Mouse (Mus musculus) intestine, embryonic 14.5 days (tissue): ENCODE measurements around the gene Impg1. TPM values are rescaled to one million over a fixed set of nuclear protein-coding genes. Genes with fewer than 3 reads are reported as not detected.

ENCODE experiments used
- ATAC-seq: fragments of 200-750 bp; cut with Nextera tagmentation; replicated peaks from 2 replicates; pipeline ENCODE4 v1.8.0; 2017; ENCODE audit warnings: low read depth, moderate number of reproducible peaks, moderate TSS enrichment, moderate library complexity; ENCODE audit not compliant: low FRiP score, low TSS enrichment
- DNase-seq: peaks from one replicate; pipeline ENCODE4 v3.0.0-alpha.2; 2018; ENCODE audit warnings: low spot score
- H3K27ac ChIP-seq: fragments of 300-500 bp; sonication (generic); 2 replicates; pipeline ENCODE4 v1.5.1; 2014; ENCODE audit warnings: low read depth, mild to moderate bottlenecking, control low read depth
- H3K27me3 ChIP-seq: fragments of 300-500 bp; sonication (generic); replicated peaks from 2 replicates; pipeline ENCODE4 v1.6.1; 2014; ENCODE audit warnings: low read length, control low read depth; ENCODE audit not compliant: control insufficient read depth, insufficient read depth
- H3K36me3 ChIP-seq: fragments of 300-500 bp; sonication (generic); 2 replicates; pipeline ENCODE4 v1.6.1; 2014; ENCODE audit warnings: low read length, control low read depth; ENCODE audit not compliant: control insufficient read depth, insufficient read depth
- H3K4me1 ChIP-seq: fragments of 300-500 bp; sonication (generic); replicated peaks from 2 replicates; pipeline ENCODE4 v1.6.1; 2014; ENCODE audit warnings: low read length, control low read depth, mixed read lengths; ENCODE audit not compliant: control insufficient read depth, insufficient read depth
- H3K4me2 ChIP-seq: fragments of 300-500 bp; sonication (generic); 2 replicates; pipeline ENCODE4 v1.6.1; 2014; ENCODE audit warnings: low read length
- H3K4me3 ChIP-seq: fragments of 300-500 bp; sonication (generic); 2 replicates; pipeline ENCODE4 v1.5.1; 2014; ENCODE audit warnings: low read depth, low read length, control low read depth, mixed read lengths
- H3K9ac ChIP-seq: fragments of 300-500 bp; sonication (generic); 2 replicates; pipeline ENCODE4 v1.6.1; 2014; ENCODE audit warnings: mild to moderate bottlenecking, low read length
- H3K9me3 ChIP-seq: fragments of 300-500 bp; sonication (generic); 2 replicates; pipeline ENCODE4 v1.6.1; 2016; ENCODE audit warnings: low read length, control low read depth; ENCODE audit not compliant: control insufficient read depth
- WGBS: fragments of 180-500 bp; shearing (Covaris S2); extraction: QIAGEN DNeasy Blood & Tissue Kit; methylation state at CpG from one replicate; pipeline ENCODE4 v1.1.7; 2014; 5-methylcytosine and 5-hydroxymethylcytosine counted together
- polyA plus RNA-seq: library from polyadenylated mRNA; unstranded; fragments of >200 nt; fragmentation: Nextera tagmentation; extraction: Ambion mirVana; gene quantifications from 2 replicates; pipeline ENCODE4 v1.2.1, GENCODE M21; 2014

Gene Impg1
- polyA plus RNA-seq, 1 experiment from 2014 or later, result 0.09 TPM

- no peak overlapping the region for H3K9ac ChIP-seq
- H3K27me3 ChIP-seq, result no peaks in the 10 kb centered on the region
- no peaks in the 10 kb centered on the region for H3K9me3 ChIP-seq
- peaks cover 47% of the 10 kb centered on the region for H3K36me3 ChIP-seq
- DNase-seq, result no peak
- WGBS, result 89% methylated on average over 13 of the region's 13 CpGs
- no peak overlapping the region for H3K4me3 ChIP-seq
- no peak overlapping the region for H3K27ac ChIP-seq
- ATAC-seq, result no peak
- no peak overlapping the region for H3K4me2 ChIP-seq
- no peaks in the 10 kb centered on the region for H3K4me1 ChIP-seq
Measured at GRCm38 (mm10) chr9:80307629-80308028, 157.7 kb downstream of the Impg1 start.

GRCm38 (mm10) chr9:80306853-80307252 is 158.4 kb downstream of the Impg1 start:
- Histone ChIP-seq H3K4me3 (no peak overlapping the region), H3K4me2 (no peak overlapping the region), H3K9ac (no peak overlapping the region), H3K9me3 (no peaks in the 10 kb centered on the region), H3K27ac (no peak overlapping the region), H3K36me3 (peaks cover 44% of the 10 kb centered on the region), H3K27me3 (no peaks in the 10 kb centered on the region), H3K4me1 (no peaks in the 10 kb centered on the region)
- DNase-seq, result no peak
- no peak for ATAC-seq
- 64% methylated on average over 11 of the region's 11 CpGs for WGBS

- no peak overlapping the region for H3K9ac ChIP-seq
- H3K27me3 ChIP-seq, result no peaks in the 10 kb centered on the region
- no peaks in the 10 kb centered on the region for H3K9me3 ChIP-seq
- peaks cover 44% of the 10 kb centered on the region for H3K36me3 ChIP-seq
- WGBS, result 89% methylated on average over 4 of the region's 4 CpGs
- H3K4me3 ChIP-seq, result no peak overlapping the region
- no peak overlapping the region for H3K4me2 ChIP-seq
- no peak overlapping the region for H3K27ac ChIP-seq
- DNase-seq, result no peak
- ATAC-seq, result no peak
- no peaks in the 10 kb centered on the region for H3K4me1 ChIP-seq
Measured at GRCm38 (mm10) chr9:80306390-80306789, 158.9 kb downstream of the Impg1 start.

GRCm38 (mm10) chr9:80303518-80303917 is 161.8 kb downstream of the Impg1 start:
- H3K27ac ChIP-seq, result no peak overlapping the region
- H3K4me1 ChIP-seq, result no peaks in the 10 kb centered on the region
- H3K9ac ChIP-seq, result no peak overlapping the region
- no peak overlapping the region for H3K4me3 ChIP-seq
- no peak for DNase-seq
- no peak for ATAC-seq
- no peak overlapping the region for H3K4me2 ChIP-seq
- H3K36me3 ChIP-seq, result peaks cover 44% of the 10 kb centered on the region
- WGBS, result 78% methylated on average over 4 of the region's 4 CpGs
- no peaks in the 10 kb centered on the region for H3K9me3 ChIP-seq
- H3K27me3 ChIP-seq, result no peaks in the 10 kb centered on the region

- Histone ChIP-seq H3K27ac (no peak overlapping the region), H3K9ac (no peak overlapping the region), H3K4me2 (no peak overlapping the region), H3K4me3 (no peak overlapping the region), H3K36me3 (peaks cover 22% of the 10 kb centered on the region), H3K27me3 (no peaks in the 10 kb centered on the region), H3K9me3 (no peaks in the 10 kb centered on the region), H3K4me1 (no peaks in the 10 kb centered on the region)
- ATAC-seq (no peak), DNase-seq (no peak)
- 94% methylated on average over 9 of the region's 9 CpGs for WGBS
Measured at GRCm38 (mm10) chr9:80299031-80299430, 166.2 kb downstream of the Impg1 start.

- DNase-seq (no peak), ATAC-seq (no peak)
- Histone ChIP-seq H3K4me2 (no peak overlapping the region), H3K27me3 (no peaks in the 10 kb centered on the region), H3K4me3 (no peak overlapping the region), H3K27ac (no peak overlapping the region), H3K9ac (no peak overlapping the region), H3K36me3 (peaks cover 31% of the 10 kb centered on the region), H3K4me1 (no peaks in the 10 kb centered on the region), H3K9me3 (no peaks in the 10 kb centered on the region)
- WGBS, result 79% methylated on average over 4 of the region's 4 CpGs
Measured at GRCm38 (mm10) chr9:80296086-80296485, 169.2 kb downstream of the Impg1 start.

GRCm38 (mm10) chr9:80293056-80293584 is 172.2 kb downstream of the Impg1 start:
- Histone ChIP-seq H3K27me3 (no peaks in the 10 kb centered on the region), H3K9ac (no peak overlapping the region), H3K36me3 (peaks cover 32% of the 10 kb centered on the region), H3K4me1 (no peaks in the 10 kb centered on the region), H3K9me3 (no peaks in the 10 kb centered on the region), H3K27ac (no peak overlapping the region), H3K4me3 (no peak overlapping the region), H3K4me2 (no peak overlapping the region)
- DNase-seq (no peak), ATAC-seq (no peak)
- 46% methylated on average over 2 of the region's 2 CpGs for WGBS

- H3K4me3 ChIP-seq, result no peak overlapping the region
- H3K9me3 ChIP-seq, result no peaks in the 10 kb centered on the region
- no peak for ATAC-seq
- no peak overlapping the region for H3K27ac ChIP-seq
- peaks cover 73% of the 10 kb centered on the region for H3K36me3 ChIP-seq
- no peak for DNase-seq
- H3K4me2 ChIP-seq, result no peak overlapping the region
- H3K9ac ChIP-seq, result no peak overlapping the region
- no peaks in the 10 kb centered on the region for H3K4me1 ChIP-seq
- WGBS, result 93% methylated on average over 7 of the region's 7 CpGs
- no peaks in the 10 kb centered on the region for H3K27me3 ChIP-seq
Measured at GRCm38 (mm10) chr9:80286845-80287244, 178.4 kb downstream of the Impg1 start.

GRCm38 (mm10) chr9:80284539-80285174 is 180.6 kb downstream of the Impg1 start:
- ATAC-seq, result no peak
- H3K4me3 ChIP-seq, result no peak overlapping the region
- no peaks in the 10 kb centered on the region for H3K27me3 ChIP-seq
- WGBS, result 77% methylated on average over 2 of the region's 2 CpGs
- H3K9me3 ChIP-seq, result no peaks in the 10 kb centered on the region
- no peak overlapping the region for H3K9ac ChIP-seq
- H3K4me2 ChIP-seq, result no peak overlapping the region
- H3K36me3 ChIP-seq, result peaks cover 62% of the 10 kb centered on the region
- DNase-seq, result no peak
- no peak overlapping the region for H3K27ac ChIP-seq
- no peaks in the 10 kb centered on the region for H3K4me1 ChIP-seq
